Mouse (Mus musculus) testis, adult 2 months (tissue): ENCODE data around the gene Ydjc. TPM values are rescaled to one million over a fixed set of nuclear protein-coding genes. Genes with fewer than 3 reads are reported as not detected.

Source experiments
- H3K27ac ChIP-seq: fragments of 200-500 bp; 2 replicates; pipeline ENCODE4 v1.5.1; 2012; ENCODE audit warnings: low read depth, low read length; ENCODE audit not compliant: control insufficient read depth, insufficient read depth
- H3K27me3 ChIP-seq: fragments of 200-500 bp; 2 replicates; pipeline ENCODE4 v1.6.1; 2012; ENCODE audit warnings: mild to moderate bottlenecking, low read length, moderate library complexity; ENCODE audit not compliant: control insufficient read depth, insufficient read depth
- H3K36me3 ChIP-seq: fragments of 200-500 bp; 2 replicates; pipeline ENCODE4 v1.6.1; 2012; ENCODE audit warnings: mild to moderate bottlenecking, low read length; ENCODE audit not compliant: control insufficient read depth, insufficient read depth
- H3K4me1 ChIP-seq: fragments of 200-500 bp; 2 replicates; pipeline ENCODE4 v1.6.1; 2012; ENCODE audit warnings: low read length; ENCODE audit not compliant: control insufficient read depth, insufficient read depth
- H3K4me3 ChIP-seq: fragments of 200-500 bp; 2 replicates; pipeline ENCODE4 v1.5.1; 2012; ENCODE audit warnings: low read depth, mild to moderate bottlenecking, low read length, moderate library complexity, mixed read lengths; ENCODE audit not compliant: control insufficient read depth
- CTCF ChIP-seq: fragments of 200-500 bp; IDR thresholded peaks from 2 replicates; pipeline ENCODE4 v1.5.1; 2012; ENCODE audit warnings: low read depth, mild to moderate bottlenecking, inconsistent platforms, low read length, moderate library complexity; ENCODE audit not compliant: control insufficient read depth, insufficient read depth, insufficient replicate concordance
- POLR2A ChIP-seq: fragments of 200-500 bp; IDR thresholded peaks from 2 replicates; pipeline ENCODE4 v1.6.1; 2012; ENCODE audit warnings: low read depth, mild to moderate bottlenecking, inconsistent platforms, low read length, moderate library complexity; ENCODE audit not compliant: control insufficient read depth
- polyA plus RNA-seq: library from polyadenylated mRNA; depleted of rRNA; stranded (reverse); fragments of >200 nt; gene quantifications from 2 replicates; pipeline ENCODE4 v1.2.3, GENCODE M21; 2012

Ydjc gene
- polyA plus RNA-seq, 1 experiment: 51.5 TPM

DNA sequence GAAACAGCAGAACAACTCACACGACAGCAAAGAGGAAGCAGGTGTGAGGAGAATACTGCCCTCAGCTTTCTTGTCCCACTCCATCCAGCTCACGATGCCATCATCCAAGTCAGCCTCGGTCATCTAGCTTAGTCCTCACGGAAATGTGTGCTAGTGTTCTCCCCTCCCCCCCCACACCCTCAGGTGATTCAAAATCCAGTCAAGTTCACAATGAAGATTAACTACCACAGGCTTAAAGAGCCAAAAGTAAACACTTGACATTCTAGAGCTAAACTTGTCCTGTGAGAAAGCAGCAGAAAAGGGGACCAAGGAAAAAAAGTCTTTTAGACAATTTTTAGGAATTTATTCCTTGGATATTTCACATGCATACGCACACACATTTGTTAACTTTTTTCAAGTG is 23.6 kb downstream of the Ydjc start:
- H3K4me1 ChIP-seq: no peaks in the 10 kb centered on the region
- no peak overlapping the region for H3K4me3 ChIP-seq
- TF ChIP-seq CTCF (no peak), POLR2A (no peak)
- no peak overlapping the region for H3K27ac ChIP-seq
- H3K27me3 ChIP-seq: no peaks in the 10 kb centered on the region
- H3K36me3 ChIP-seq: no peaks in the 10 kb centered on the region; the same call in 1 of the 2 replicates

DNA sequence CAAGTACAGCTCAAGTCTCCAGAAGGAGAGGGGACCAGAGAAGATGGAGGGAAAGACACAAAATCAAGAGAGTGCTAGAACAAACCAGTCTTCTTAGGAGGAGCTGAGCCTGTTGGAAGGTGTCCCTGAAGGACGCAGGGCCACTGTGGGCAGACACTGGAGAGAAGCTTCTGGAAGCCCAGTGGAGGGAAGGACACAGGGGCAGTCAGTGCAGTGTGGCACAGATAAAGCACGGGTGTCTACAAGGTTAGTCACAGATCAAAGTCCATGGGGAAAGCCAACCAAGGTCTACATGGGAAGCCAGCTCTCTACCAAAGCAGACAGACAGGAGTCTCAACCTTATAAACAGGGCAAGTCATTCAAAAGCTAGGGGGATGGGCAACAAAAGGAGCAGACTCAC is 31.3 kb downstream of the Ydjc start:
- no peak for TF ChIP-seq POLR2A
- no peak for TF ChIP-seq CTCF
- Histone ChIP-seq H3K4me1 (no peaks in the 10 kb centered on the region), H3K36me3 (peaks cover 3% of the 10 kb centered on the region), H3K27ac (no peak overlapping the region), H3K4me3 (no peak overlapping the region), H3K27me3 (no peaks in the 10 kb centered on the region)

DNA sequence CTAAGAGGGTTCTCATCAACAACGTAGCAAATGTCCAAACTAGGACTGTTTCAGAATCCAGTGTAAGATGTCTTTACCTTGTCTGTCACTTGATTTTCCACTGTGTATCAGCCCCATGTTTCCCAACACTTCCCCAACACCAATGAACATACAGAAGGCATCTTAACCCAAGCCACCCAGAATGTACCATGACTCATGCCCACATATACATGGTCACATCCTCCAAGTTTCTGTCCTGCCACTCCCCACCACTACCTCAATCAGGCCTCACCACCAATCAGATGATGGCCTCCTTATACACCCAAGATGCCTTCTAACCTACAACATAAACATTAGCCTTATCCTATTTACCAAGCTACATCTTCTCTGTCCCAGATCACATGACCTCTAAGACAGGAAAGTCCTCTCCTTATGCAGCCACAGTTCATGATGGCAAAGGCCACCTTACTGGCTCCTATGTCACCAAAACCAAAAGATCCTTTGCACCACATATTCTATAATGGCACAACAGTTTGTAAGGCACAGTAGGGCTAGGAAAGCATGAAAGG is 33.3 kb downstream of the Ydjc start:
- Histone ChIP-seq H3K36me3 (peaks cover 3% of the 10 kb centered on the region; the same call in 1 of the 2 replicates), H3K4me1 (no peaks in the 10 kb centered on the region), H3K4me3 (no peak overlapping the region), H3K27me3 (no peaks in the 10 kb centered on the region), H3K27ac (no peak overlapping the region)
- TF ChIP-seq CTCF (no peak), POLR2A (no peak)

DNA sequence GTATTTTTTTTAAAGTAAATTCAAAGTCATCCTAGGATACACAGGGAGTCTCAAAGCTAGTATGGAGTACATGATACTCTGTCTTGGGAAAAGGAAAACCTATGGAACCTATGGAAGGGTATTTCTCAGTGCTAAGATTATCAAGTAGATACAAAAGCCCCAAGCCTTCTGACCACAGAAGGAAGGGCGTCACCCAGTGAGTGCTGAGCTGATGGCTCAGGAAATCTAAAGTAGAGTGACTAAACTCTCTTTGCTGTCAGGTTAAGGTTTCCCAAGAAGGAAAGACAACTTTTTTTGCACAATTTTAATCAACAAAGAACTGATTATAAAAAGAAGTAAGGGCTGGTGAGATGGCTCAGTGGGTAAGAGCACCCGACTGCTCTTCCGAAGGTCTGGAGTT is 35.3 kb downstream of the Ydjc start:
- TF ChIP-seq POLR2A (no peak), CTCF (no peak)
- Histone ChIP-seq H3K27me3 (no peaks in the 10 kb centered on the region), H3K4me3 (no peak overlapping the region), H3K36me3 (peaks cover 3% of the 10 kb centered on the region; the same call in 1 of the 2 replicates), H3K27ac (no peak overlapping the region), H3K4me1 (no peaks in the 10 kb centered on the region)

DNA sequence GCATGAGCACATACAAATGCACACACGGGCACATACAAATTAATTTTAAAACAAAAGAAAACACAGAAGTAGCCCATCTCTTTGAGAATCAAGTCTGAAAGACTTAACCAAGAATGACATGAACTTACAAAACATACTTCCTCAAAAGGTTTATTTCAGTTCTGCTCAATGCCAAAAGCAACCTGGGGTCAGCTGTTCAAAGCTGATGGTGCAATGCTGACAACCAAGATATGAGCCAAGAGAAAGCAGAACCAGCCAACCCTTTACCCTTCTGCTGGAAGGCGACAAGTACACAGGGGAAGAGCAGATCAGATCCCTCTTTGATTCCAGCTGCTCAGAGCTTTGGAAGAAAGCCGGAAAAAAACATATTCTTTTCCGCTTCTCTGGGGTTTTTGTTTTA is 37.0 kb downstream of the Ydjc start:
- H3K36me3 ChIP-seq: no peaks in the 10 kb centered on the region

DNA sequence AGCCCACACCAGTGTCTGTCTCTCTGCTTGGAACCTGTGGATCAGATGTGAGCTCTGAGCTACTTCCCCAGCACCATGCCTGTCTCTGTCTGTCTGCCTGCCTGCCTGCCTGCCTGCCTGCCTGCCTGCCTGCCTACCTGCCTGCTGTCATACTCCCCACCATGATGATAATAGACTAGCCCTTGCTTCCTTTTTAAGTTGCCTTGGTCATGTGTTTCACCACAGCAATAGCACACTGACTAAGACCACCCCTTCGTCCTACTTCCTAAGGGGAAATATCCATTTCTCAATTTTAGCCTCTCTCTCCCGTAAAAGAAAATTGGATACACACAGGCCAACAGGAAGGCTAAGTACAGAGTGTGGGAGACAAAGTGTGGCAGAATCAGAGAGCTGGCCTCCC is 37.7 kb downstream of the Ydjc start:
- Histone ChIP-seq H3K27ac (no peak overlapping the region), H3K36me3 (no peaks in the 10 kb centered on the region), H3K4me3 (no peak overlapping the region), H3K27me3 (no peaks in the 10 kb centered on the region), H3K4me1 (no peaks in the 10 kb centered on the region)
- TF ChIP-seq CTCF: no peak
- no peak for TF ChIP-seq POLR2A

More for the DNA sequence above, 37.0 kb downstream of the Ydjc start:
- no peak overlapping the region for H3K4me3 ChIP-seq
- no peaks in the 10 kb centered on the region for H3K4me1 ChIP-seq
- no peak for TF ChIP-seq CTCF
- no peak for TF ChIP-seq POLR2A
- H3K27me3 ChIP-seq: no peaks in the 10 kb centered on the region
- no peak overlapping the region for H3K27ac ChIP-seq

DNA sequence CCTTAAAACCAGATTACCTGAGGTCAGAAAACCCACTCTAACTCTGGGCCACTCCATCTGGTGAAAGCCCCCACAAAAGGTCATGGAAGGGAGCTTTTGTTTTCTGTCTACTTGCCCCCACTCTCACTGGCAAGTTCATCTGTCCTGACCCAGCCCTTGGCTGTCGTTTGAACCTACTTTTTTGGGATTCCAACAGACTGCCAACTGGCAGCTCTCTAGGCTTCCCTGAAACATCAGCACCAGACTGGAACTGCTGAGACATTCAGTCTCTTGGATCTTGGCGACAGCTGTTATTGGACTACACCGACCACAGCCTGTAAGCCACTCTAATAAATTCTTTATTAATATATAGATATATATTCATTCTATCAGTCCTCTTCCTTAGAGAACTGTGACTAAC is 38.6 kb downstream of the Ydjc start:
- Histone ChIP-seq H3K27me3 (no peaks in the 10 kb centered on the region), H3K36me3 (no peaks in the 10 kb centered on the region), H3K27ac (no peak overlapping the region), H3K4me1 (no peaks in the 10 kb centered on the region), H3K4me3 (no peak overlapping the region)
- TF ChIP-seq POLR2A: no peak

DNA sequence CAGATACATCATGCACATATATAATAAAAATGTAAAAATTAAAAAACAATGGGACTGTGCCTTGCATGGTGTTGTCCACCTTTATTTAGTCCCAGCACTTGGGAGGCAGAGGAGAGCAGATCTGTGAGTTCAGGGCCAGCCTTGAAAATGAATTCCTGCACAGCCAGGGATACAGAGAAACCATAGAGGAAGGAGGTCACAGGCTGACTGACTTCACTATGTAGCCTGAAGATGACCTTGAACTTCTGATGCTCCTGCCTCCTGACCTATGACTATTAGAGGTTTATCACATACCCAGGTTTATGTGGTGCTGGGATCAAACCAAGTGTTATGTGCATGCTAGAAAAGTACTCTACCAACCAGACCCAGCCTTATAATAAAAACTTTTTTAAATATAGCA is 41.1 kb downstream of the Ydjc start:
- H3K27me3 ChIP-seq: no peaks in the 10 kb centered on the region
- no peak overlapping the region for H3K4me3 ChIP-seq
- H3K36me3 ChIP-seq: no peaks in the 10 kb centered on the region
- no peak overlapping the region for H3K27ac ChIP-seq
- H3K4me1 ChIP-seq: no peaks in the 10 kb centered on the region
- no peak for TF ChIP-seq POLR2A
- TF ChIP-seq CTCF: no peak
